Mouse (Mus musculus): ENCODE measurements at regions not wholly inside any gene's neighbourhood (a gene's known extent, or its start where the extent isn't known, plus 50 kb on each side); places are given as distances from the start of the nearest gene placed in this dataset.

- no peak overlapping the region for H3K4me3 ChIP-seq (ENCODE audit: low read depth, low read length)
- no peaks in the 10 kb centered on the region for H3K36me3 ChIP-seq (ENCODE audit: control insufficient read depth, insufficient read depth, low read length)
- WGBS = 22% methylated on average over 3 of the region's 3 CpGs
- H3K27me3 ChIP-seq (ENCODE audit: control insufficient read depth, insufficient read depth, low read length) = no peaks in the 10 kb centered on the region
- no peaks in the 10 kb centered on the region for H3K4me1 ChIP-seq (ENCODE audit: control insufficient read depth, insufficient read depth, insufficient read length, low read length)
- no peak for TF ChIP-seq POLR2A (IDR thresholded peaks at IDR 0.05; ENCODE audit: low read depth, low read length)
- H3K27ac ChIP-seq (ENCODE audit: insufficient read depth, low read depth, low read length) = no peak overlapping the region
These were observed 51.3 kb downstream of the 3110018I06Rik start for GRCm38 (mm10) chr12:107539683-107540082.

- Histone ChIP-seq H3K27me3 (ENCODE audit: control insufficient read depth, insufficient read depth, low read length) (no peaks in the 10 kb centered on the region), H3K4me1 (ENCODE audit: control insufficient read depth, insufficient read depth, insufficient read length, low read length) (no peaks in the 10 kb centered on the region), H3K4me3 (ENCODE audit: low read depth, low read length) (no peak overlapping the region), H3K27ac (ENCODE audit: insufficient read depth, low read depth, low read length) (no peak overlapping the region), H3K36me3 (ENCODE audit: control insufficient read depth, insufficient read depth, low read length) (no peaks in the 10 kb centered on the region)
- 69% methylated on average over 5 of the region's 5 CpGs for WGBS
- TF ChIP-seq CTCF (IDR thresholded peaks at IDR 0.05; ENCODE audit: extremely low read depth, insufficient read length, insufficient replicate concordance, low read depth, low read length) (no peak), POLR2A (IDR thresholded peaks at IDR 0.05; ENCODE audit: low read depth, low read length) (no peak)
These were observed 52.8 kb downstream of the 3110018I06Rik start for GRCm38 (mm10) chr12:107541196-107541595.

- H3K4me3 ChIP-seq (ENCODE audit: low read depth, low read length) = no peak overlapping the region
- H3K4me1 ChIP-seq (ENCODE audit: control insufficient read depth, insufficient read depth, insufficient read length, low read length) = no peaks in the 10 kb centered on the region
- TF ChIP-seq POLR2A (IDR thresholded peaks at IDR 0.05; ENCODE audit: low read depth, low read length) = no peak
- TF ChIP-seq CTCF (IDR thresholded peaks at IDR 0.05; ENCODE audit: extremely low read depth, insufficient read length, insufficient replicate concordance, low read depth, low read length) = no peak
- H3K36me3 ChIP-seq (ENCODE audit: control insufficient read depth, insufficient read depth, low read length) = no peaks in the 10 kb centered on the region
- 73% methylated on average over 5 of the region's 5 CpGs for WGBS
- no peak overlapping the region for H3K27ac ChIP-seq (ENCODE audit: insufficient read depth, low read depth, low read length)
- no peaks in the 10 kb centered on the region for H3K27me3 ChIP-seq (ENCODE audit: control insufficient read depth, insufficient read depth, low read length)
These were observed 58.9 kb downstream of the 3110018I06Rik start for GRCm38 (mm10) chr12:107547194-107547885.

GRCm38 (mm10) chr12:107547886-107548448 is 59.5 kb downstream of the 3110018I06Rik start:
- H3K4me3 ChIP-seq (ENCODE audit: low read depth, low read length) = no peak overlapping the region
- H3K27me3 ChIP-seq (ENCODE audit: control insufficient read depth, insufficient read depth, low read length) = no peaks in the 10 kb centered on the region
- WGBS = 50% methylated on average over 3 of the region's 3 CpGs
- H3K36me3 ChIP-seq (ENCODE audit: control insufficient read depth, insufficient read depth, low read length) = no peaks in the 10 kb centered on the region
- no peaks in the 10 kb centered on the region for H3K4me1 ChIP-seq (ENCODE audit: control insufficient read depth, insufficient read depth, insufficient read length, low read length)
- no peak for TF ChIP-seq POLR2A (IDR thresholded peaks at IDR 0.05; ENCODE audit: low read depth, low read length)
- no peak for TF ChIP-seq CTCF (IDR thresholded peaks at IDR 0.05; ENCODE audit: extremely low read depth, insufficient read length, insufficient replicate concordance, low read depth, low read length)
- H3K27ac ChIP-seq (ENCODE audit: insufficient read depth, low read depth, low read length) = no peak overlapping the region

GRCm38 (mm10) chr12:107549452-107550296 is 61.2 kb downstream of the 3110018I06Rik start:
- TF ChIP-seq CTCF (IDR thresholded peaks at IDR 0.05; ENCODE audit: extremely low read depth, insufficient read length, insufficient replicate concordance, low read depth, low read length) = no peak
- no peak for TF ChIP-seq POLR2A (IDR thresholded peaks at IDR 0.05; ENCODE audit: low read depth, low read length)
- 84% methylated on average over 25 of the region's 25 CpGs for WGBS
- H3K27me3 ChIP-seq (ENCODE audit: control insufficient read depth, insufficient read depth, low read length) = no peaks in the 10 kb centered on the region

GRCm38 (mm10) chr12:107559191-107559590 is 70.8 kb downstream of the 3110018I06Rik start:
- Histone ChIP-seq H3K4me3 (ENCODE audit: low read depth, low read length) (no peak overlapping the region), H3K27ac (ENCODE audit: insufficient read depth, low read depth, low read length) (no peak overlapping the region), H3K4me1 (ENCODE audit: control insufficient read depth, insufficient read depth, insufficient read length, low read length) (no peaks in the 10 kb centered on the region), H3K36me3 (ENCODE audit: control insufficient read depth, insufficient read depth, low read length) (no peaks in the 10 kb centered on the region), H3K27me3 (ENCODE audit: control insufficient read depth, insufficient read depth, low read length) (no peaks in the 10 kb centered on the region)
- TF ChIP-seq CTCF (IDR thresholded peaks at IDR 0.05; ENCODE audit: extremely low read depth, insufficient read length, insufficient replicate concordance, low read depth, low read length) (no peak), POLR2A (IDR thresholded peaks at IDR 0.05; ENCODE audit: low read depth, low read length) (no peak)
- 89% methylated on average over 4 of the region's 4 CpGs for whole genome bisulfite sequencing

More at GRCm38 (mm10) chr12:107549452-107550296, 61.2 kb downstream of the 3110018I06Rik start:
- no peak overlapping the region for H3K4me3 ChIP-seq (ENCODE audit: low read depth, low read length)
- no peaks in the 10 kb centered on the region for H3K4me1 ChIP-seq (ENCODE audit: control insufficient read depth, insufficient read depth, insufficient read length, low read length)
- no peaks in the 10 kb centered on the region for H3K36me3 ChIP-seq (ENCODE audit: control insufficient read depth, insufficient read depth, low read length)
- H3K27ac ChIP-seq (ENCODE audit: insufficient read depth, low read depth, low read length) = no peak overlapping the region

- H3K4me1 ChIP-seq (ENCODE audit: control insufficient read depth, insufficient read depth, insufficient read length, low read length) = no peaks in the 10 kb centered on the region
- H3K4me3 ChIP-seq (ENCODE audit: low read depth, low read length) = no peak overlapping the region
- TF ChIP-seq CTCF (IDR thresholded peaks at IDR 0.05; ENCODE audit: extremely low read depth, insufficient read length, insufficient replicate concordance, low read depth, low read length) = no peak
- TF ChIP-seq POLR2A (IDR thresholded peaks at IDR 0.05; ENCODE audit: low read depth, low read length) = no peak
- H3K27me3 ChIP-seq (ENCODE audit: control insufficient read depth, insufficient read depth, low read length) = no peaks in the 10 kb centered on the region
- H3K36me3 ChIP-seq (ENCODE audit: control insufficient read depth, insufficient read depth, low read length) = no peaks in the 10 kb centered on the region
- H3K27ac ChIP-seq (ENCODE audit: insufficient read depth, low read depth, low read length) = no peak overlapping the region
These were observed 71.7 kb downstream of the 3110018I06Rik start for GRCm38 (mm10) chr12:107560100-107560499.

All from small intestine, adult 2 months (tissue).